Mouse (Mus musculus) bone marrow macrophage, adult 2 months (primary cell): ENCODE measurements around the gene Cuedc2.

Experiments
- CTCF ChIP-seq: IDR thresholded peaks from 2 replicates; pipeline ENCODE4 v1.5.1; 2012; ENCODE audit warnings: low read depth, mild to moderate bottlenecking, low read length, moderate library complexity
- POLR2A ChIP-seq: IDR thresholded peaks from 2 replicates; pipeline ENCODE4 v1.6.1; 2012; ENCODE audit warnings: mild to moderate bottlenecking, low read depth, low read length, borderline replicate concordance

DNA sequence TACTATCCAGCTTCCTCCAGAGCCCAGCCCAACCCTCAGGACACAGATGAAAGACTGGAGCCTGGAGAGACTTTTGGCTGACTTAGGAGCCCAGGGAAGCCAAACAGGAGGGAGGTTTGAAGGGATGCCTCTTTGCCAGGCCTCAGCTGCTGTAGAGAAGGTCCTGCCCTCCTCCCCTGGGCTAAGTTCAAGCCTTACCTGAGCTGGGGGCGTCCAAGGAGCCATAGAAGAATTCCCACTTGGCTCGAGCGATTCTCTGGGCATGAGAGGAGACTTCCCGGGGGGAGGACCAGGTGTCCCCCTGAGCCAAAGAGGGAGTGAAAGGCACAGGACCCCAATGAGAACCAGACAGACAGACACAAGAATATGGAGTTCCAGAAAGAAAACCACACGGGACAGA is 14.8 kb downstream of the Cuedc2 start:
- TF ChIP-seq POLR2A (no peak), CTCF (no peak)
